Mouse (Mus musculus): Measurements from ENCODE around the gene Frmd6. TPM values are rescaled to one million over a fixed set of nuclear protein-coding genes. Genes with fewer than 3 reads are reported as not detected.

The Frmd6 gene
- polyA plus RNA-seq, 1 experiment from 2014 or later: 27.8 TPM

DNA sequence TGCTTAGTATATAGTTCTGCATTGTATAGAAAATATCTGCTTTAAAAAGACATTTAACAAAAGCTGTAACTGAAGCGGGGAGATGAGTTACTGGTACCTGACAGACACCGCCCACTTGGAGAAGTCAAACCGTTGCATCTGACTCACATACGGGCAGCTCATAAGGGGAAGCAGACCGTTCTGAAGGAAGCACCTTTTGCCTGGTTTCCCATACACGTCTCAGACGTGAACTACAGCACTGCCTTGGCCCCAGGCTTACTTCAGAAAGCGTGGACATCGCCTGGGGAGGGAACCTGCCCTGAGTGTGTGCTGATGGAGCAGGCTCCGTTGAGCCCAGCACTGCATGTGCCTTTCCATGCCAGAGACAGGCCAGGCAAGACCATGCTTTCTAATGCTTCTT is 60.3 kb downstream of the Frmd6 start:
- Histone ChIP-seq H3K4me2 (ENCODE audit: low read depth) (no peak overlapping the region), H3K9ac (ENCODE audit: low read length) (no peak overlapping the region), H3K9me3 (ENCODE audit: control insufficient read depth, low read length) (no peaks in the 10 kb centered on the region), H3K27me3 (ENCODE audit: control insufficient read depth, insufficient read depth, low read length) (no peaks in the 10 kb centered on the region), H3K27ac (ENCODE audit: low read depth, low read length) (no peak overlapping the region), H3K36me3 (ENCODE audit: control insufficient read depth, insufficient read depth, low read length) (0 out of 2 replicates have a peak, but pooled peaks cover 2% of the 10 kb centered on the region), H3K4me3 (ENCODE audit: low read depth, low read length) (no peak overlapping the region), H3K4me1 (ENCODE audit: control insufficient read depth, insufficient read depth, low read length) (no peaks in the 10 kb centered on the region)
- ATAC-seq (ENCODE audit: insufficient read depth, low FRiP score, low TSS enrichment) (no peak), DNase-seq (ENCODE audit: low spot score) (no peak)
- WGBS: 84% methylated on average over 10 of the region's 10 CpGs

DNA sequence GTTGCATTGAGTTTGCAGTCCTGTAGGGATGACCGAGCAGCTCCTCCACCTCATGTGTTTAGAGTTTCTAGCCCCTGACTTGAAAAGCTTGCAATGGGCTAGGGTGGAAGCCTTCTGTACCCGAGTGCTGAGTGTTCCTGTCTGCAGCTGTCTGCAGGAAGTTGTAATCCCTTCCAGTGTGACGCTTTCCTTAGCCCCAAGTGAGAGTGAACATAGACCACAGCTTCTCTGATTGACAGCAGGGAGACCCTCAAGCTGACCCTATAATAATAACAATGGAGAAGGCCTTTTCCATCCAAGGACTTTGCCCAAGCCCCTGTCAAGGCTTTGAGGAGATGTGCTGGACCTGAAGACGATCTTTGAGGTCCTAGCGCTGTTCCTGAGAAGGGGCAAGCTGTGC is 65.1 kb downstream of the Frmd6 start:
- no peaks in the 10 kb centered on the region for H3K4me1 ChIP-seq (ENCODE audit: control insufficient read depth, insufficient read depth, low read length)
- no peak overlapping the region for H3K27ac ChIP-seq (ENCODE audit: low read depth, low read length)
- ATAC-seq (ENCODE audit: insufficient read depth, low FRiP score, low TSS enrichment) (no peak), DNase-seq (ENCODE audit: low spot score) (no peak)
- no peak overlapping the region for H3K4me2 ChIP-seq (ENCODE audit: low read depth)
- no peaks in the 10 kb centered on the region for H3K9me3 ChIP-seq (ENCODE audit: control insufficient read depth, low read length)
- H3K4me3 ChIP-seq (ENCODE audit: low read depth, low read length): no peak overlapping the region
- no peak overlapping the region for H3K9ac ChIP-seq (ENCODE audit: low read length)
- no peaks in the 10 kb centered on the region for H3K27me3 ChIP-seq (ENCODE audit: control insufficient read depth, insufficient read depth, low read length)
- 90% methylated on average over 5 of the region's 5 CpGs for WGBS
- H3K36me3 ChIP-seq (ENCODE audit: control insufficient read depth, insufficient read depth, low read length): peaks cover 11% of the 10 kb centered on the region; the same call in 1 of the 2 replicates

DNA sequence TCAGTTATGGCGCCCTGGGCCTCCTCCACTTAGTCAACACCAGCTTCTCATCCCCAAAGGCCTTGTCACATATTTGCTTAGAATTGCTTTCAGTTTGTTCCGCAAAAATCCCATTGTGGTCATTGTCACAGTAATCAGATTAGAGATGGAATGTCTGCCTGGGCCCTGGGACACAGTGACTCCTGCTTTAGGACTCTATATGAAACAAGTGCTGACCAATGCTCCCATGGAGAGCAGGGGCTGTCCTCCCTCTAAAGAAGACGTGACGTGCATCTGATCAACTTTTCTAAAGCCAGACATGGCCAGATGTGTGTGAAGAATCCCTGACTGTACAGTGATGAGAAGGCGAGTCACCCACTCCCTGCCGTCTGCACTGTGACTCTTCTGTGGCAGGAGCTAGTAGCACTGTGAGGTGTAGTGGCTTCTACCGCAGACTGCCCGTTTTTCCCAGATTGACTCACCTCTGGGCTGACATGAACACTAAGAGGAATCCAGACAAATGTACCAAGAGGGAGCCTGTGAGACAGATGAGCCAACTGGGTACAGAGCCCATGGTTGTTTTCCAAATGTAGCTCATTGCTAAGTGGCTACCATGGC is 65.7 kb downstream of the Frmd6 start:
- Histone ChIP-seq H3K27ac (ENCODE audit: low read depth, low read length) (no peak overlapping the region), H3K36me3 (ENCODE audit: control insufficient read depth, insufficient read depth, low read length) (peaks cover 11% of the 10 kb centered on the region; the same call in 1 of the 2 replicates), H3K27me3 (ENCODE audit: control insufficient read depth, insufficient read depth, low read length) (no peaks in the 10 kb centered on the region)

DNA sequence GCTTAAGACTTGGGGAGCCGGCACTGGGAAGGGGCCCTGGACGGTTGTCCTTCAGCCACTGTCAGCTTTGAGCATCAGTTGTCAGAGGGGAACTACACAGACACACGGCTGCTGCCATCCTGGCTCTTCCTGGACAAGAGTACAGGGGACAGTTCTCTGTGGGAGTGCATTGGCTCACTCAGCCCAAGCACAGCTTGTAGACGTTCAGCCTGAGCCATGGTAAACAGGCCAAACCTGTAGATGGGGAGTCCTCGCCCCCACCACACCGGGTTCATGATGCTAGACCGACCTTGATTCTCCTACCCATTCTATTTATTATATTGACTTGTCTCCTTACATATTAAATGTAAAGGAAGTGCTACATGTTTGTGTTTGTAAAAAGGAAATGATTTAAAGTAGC is 70.0 kb downstream of the Frmd6 start:
- Histone ChIP-seq H3K27me3 (ENCODE audit: control insufficient read depth, insufficient read depth, low read length) (no peaks in the 10 kb centered on the region), H3K4me1 (ENCODE audit: control insufficient read depth, insufficient read depth, low read length) (no peaks in the 10 kb centered on the region), H3K36me3 (ENCODE audit: control insufficient read depth, insufficient read depth, low read length) (peaks cover 9% of the 10 kb centered on the region; the same call in 1 of the 2 replicates), H3K27ac (ENCODE audit: low read depth, low read length) (no peak overlapping the region), H3K4me3 (ENCODE audit: low read depth, low read length) (no peak overlapping the region), H3K9me3 (ENCODE audit: control insufficient read depth, low read length) (no peaks in the 10 kb centered on the region), H3K9ac (ENCODE audit: low read length) (no peak overlapping the region), H3K4me2 (ENCODE audit: low read depth) (no peak overlapping the region)
- WGBS: 90% methylated on average over 7 of the region's 7 CpGs
- no peak for ATAC-seq (ENCODE audit: insufficient read depth, low FRiP score, low TSS enrichment)
- no peak for DNase-seq (ENCODE audit: low spot score)

More for the DNA sequence above, 65.7 kb downstream of the Frmd6 start:
- Histone ChIP-seq H3K4me1 (ENCODE audit: control insufficient read depth, insufficient read depth, low read length) (no peaks in the 10 kb centered on the region), H3K4me2 (ENCODE audit: low read depth) (no peak overlapping the region), H3K9ac (ENCODE audit: low read length) (no peak overlapping the region), H3K4me3 (ENCODE audit: low read depth, low read length) (no peak overlapping the region), H3K9me3 (ENCODE audit: control insufficient read depth, low read length) (no peaks in the 10 kb centered on the region)
- DNase-seq (ENCODE audit: low spot score) (no peak), ATAC-seq (ENCODE audit: insufficient read depth, low FRiP score, low TSS enrichment) (no peak)
- WGBS: 92% methylated on average over 8 of the region's 8 CpGs

DNA sequence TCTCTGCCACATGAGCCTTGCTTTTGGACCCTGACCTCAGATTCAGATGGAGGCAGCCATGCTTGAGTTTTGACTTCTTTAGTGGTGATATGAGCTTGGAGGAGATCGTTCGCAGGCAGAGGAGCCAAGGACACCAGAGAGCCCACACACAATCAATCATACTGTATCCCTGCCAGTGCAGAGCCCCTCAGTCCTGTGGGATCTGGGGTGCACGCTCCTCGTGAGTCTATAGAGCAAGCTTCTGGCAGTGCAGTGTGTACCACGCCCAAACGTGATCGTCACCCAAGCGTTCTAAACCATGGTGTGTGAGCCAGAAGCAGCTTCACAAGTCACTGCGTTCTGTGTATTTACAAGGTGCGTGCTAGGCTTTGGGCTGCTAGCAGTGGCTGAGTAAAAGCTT is 70.8 kb downstream of the Frmd6 start:
- DNase-seq (ENCODE audit: low spot score) (no peak), ATAC-seq (ENCODE audit: insufficient read depth, low FRiP score, low TSS enrichment) (no peak)
- 89% methylated on average over 10 of the region's 10 CpGs for WGBS
- H3K27ac ChIP-seq (ENCODE audit: low read depth, low read length): no peak overlapping the region
- H3K4me3 ChIP-seq (ENCODE audit: low read depth, low read length): no peak overlapping the region
- H3K36me3 ChIP-seq (ENCODE audit: control insufficient read depth, insufficient read depth, low read length): peaks cover 9% of the 10 kb centered on the region; the same call in 1 of the 2 replicates
- H3K4me1 ChIP-seq (ENCODE audit: control insufficient read depth, insufficient read depth, low read length): no peaks in the 10 kb centered on the region
- no peak overlapping the region for H3K9ac ChIP-seq (ENCODE audit: low read length)
- H3K27me3 ChIP-seq (ENCODE audit: control insufficient read depth, insufficient read depth, low read length): no peaks in the 10 kb centered on the region
- no peak overlapping the region for H3K4me2 ChIP-seq (ENCODE audit: low read depth)
- no peaks in the 10 kb centered on the region for H3K9me3 ChIP-seq (ENCODE audit: control insufficient read depth, low read length)

DNA sequence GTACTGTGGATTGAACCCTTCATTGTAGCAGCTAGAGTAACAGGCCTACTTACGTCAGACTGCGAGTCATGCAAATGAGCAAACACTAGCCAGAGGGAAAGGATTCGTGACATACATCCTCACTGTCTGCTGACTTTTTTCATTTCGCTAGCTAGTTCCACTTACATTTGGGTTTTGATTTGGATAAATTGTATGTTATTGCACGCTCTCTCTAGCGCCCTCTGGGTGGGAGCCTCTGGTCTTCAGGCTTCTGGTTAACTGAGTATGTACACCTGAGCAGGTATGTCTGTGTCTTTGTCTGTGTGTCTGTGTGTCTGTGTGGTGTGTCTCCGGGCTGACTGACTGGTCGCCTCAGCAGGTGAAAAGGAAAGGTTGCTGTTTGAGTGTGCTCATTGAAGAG is 72.1 kb downstream of the Frmd6 start:
- no peak for ATAC-seq (ENCODE audit: insufficient read depth, low FRiP score, low TSS enrichment)
- Histone ChIP-seq H3K4me1 (ENCODE audit: control insufficient read depth, insufficient read depth, low read length) (no peaks in the 10 kb centered on the region), H3K9ac (ENCODE audit: low read length) (no peak overlapping the region), H3K9me3 (ENCODE audit: control insufficient read depth, low read length) (no peaks in the 10 kb centered on the region), H3K27ac (ENCODE audit: low read depth, low read length) (no peak overlapping the region), H3K36me3 (ENCODE audit: control insufficient read depth, insufficient read depth, low read length) (peaks cover 5% of the 10 kb centered on the region; the same call in 1 of the 2 replicates), H3K27me3 (ENCODE audit: control insufficient read depth, insufficient read depth, low read length) (no peaks in the 10 kb centered on the region), H3K4me3 (ENCODE audit: low read depth, low read length) (no peak overlapping the region), H3K4me2 (ENCODE audit: low read depth) (no peak overlapping the region)
- WGBS: 81% methylated on average over 8 of the region's 8 CpGs
- DNase-seq (ENCODE audit: low spot score): no peak

DNA sequence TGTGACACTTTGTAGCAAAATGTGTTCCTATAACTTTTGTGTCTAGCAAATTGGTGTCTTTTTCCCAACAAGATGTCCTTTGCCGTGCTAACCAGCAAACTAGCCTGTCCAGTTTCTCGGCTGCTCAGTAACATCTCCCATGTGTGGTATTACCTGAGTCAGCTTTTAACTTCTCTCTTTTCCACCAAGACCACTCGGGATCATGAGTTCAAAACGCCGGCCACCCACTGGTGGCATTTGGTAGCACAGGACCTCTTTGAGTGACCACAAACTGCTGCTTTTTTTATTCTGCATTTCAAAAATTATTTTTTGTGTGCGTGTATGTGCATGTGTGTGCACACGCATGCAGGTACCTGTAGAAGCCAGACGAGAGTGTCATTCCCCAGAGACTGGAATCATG is 73.1 kb downstream of the Frmd6 start:
- WGBS: 87% methylated on average over 8 of the region's 8 CpGs
- H3K9me3 ChIP-seq (ENCODE audit: control insufficient read depth, low read length): no peaks in the 10 kb centered on the region
- peaks cover 3% of the 10 kb centered on the region; the same call in 1 of the 2 replicates for H3K36me3 ChIP-seq (ENCODE audit: control insufficient read depth, insufficient read depth, low read length)
- no peaks in the 10 kb centered on the region for H3K27me3 ChIP-seq (ENCODE audit: control insufficient read depth, insufficient read depth, low read length)
- H3K27ac ChIP-seq (ENCODE audit: low read depth, low read length): no peak overlapping the region
- ATAC-seq (ENCODE audit: insufficient read depth, low FRiP score, low TSS enrichment) (no peak), DNase-seq (ENCODE audit: low spot score) (no peak)
- no peak overlapping the region for H3K9ac ChIP-seq (ENCODE audit: low read length)
- H3K4me3 ChIP-seq (ENCODE audit: low read depth, low read length): no peak overlapping the region
- no peaks in the 10 kb centered on the region for H3K4me1 ChIP-seq (ENCODE audit: control insufficient read depth, insufficient read depth, low read length)
- H3K4me2 ChIP-seq (ENCODE audit: low read depth): no peak overlapping the region

- Histone ChIP-seq H3K4me3 (ENCODE audit: low read depth, low read length) (no peak overlapping the region), H3K9ac (ENCODE audit: low read length) (no peak overlapping the region), H3K9me3 (ENCODE audit: control insufficient read depth, low read length) (no peaks in the 10 kb centered on the region; the same call in 1 of the 2 replicates), H3K4me1 (ENCODE audit: control insufficient read depth, insufficient read depth, low read length) (no peaks in the 10 kb centered on the region), H3K27me3 (ENCODE audit: control insufficient read depth, insufficient read depth, low read length) (no peaks in the 10 kb centered on the region), H3K36me3 (ENCODE audit: control insufficient read depth, insufficient read depth, low read length) (no peaks in the 10 kb centered on the region), H3K27ac (ENCODE audit: low read depth, low read length) (no peak overlapping the region), H3K4me2 (ENCODE audit: low read depth) (no peak overlapping the region)
- ATAC-seq (ENCODE audit: insufficient read depth, low FRiP score, low TSS enrichment): no peak
- WGBS: 88% methylated on average over 10 of the region's 10 CpGs
- DNase-seq (ENCODE audit: low spot score): no peak
Observed at GRCm38 (mm10) chr12:70904471-70904870, 79.2 kb downstream of the Frmd6 start.

- Histone ChIP-seq H3K9ac (ENCODE audit: low read length) (no peak overlapping the region), H3K36me3 (ENCODE audit: control insufficient read depth, insufficient read depth, low read length) (no peaks in the 10 kb centered on the region), H3K4me2 (ENCODE audit: low read depth) (no peak overlapping the region), H3K4me1 (ENCODE audit: control insufficient read depth, insufficient read depth, low read length) (0 out of 2 replicates have a peak, but pooled peaks cover under 1% of the 10 kb centered on the region), H3K4me3 (ENCODE audit: low read depth, low read length) (no peak overlapping the region), H3K27ac (ENCODE audit: low read depth, low read length) (no peak overlapping the region), H3K27me3 (ENCODE audit: control insufficient read depth, insufficient read depth, low read length) (no peaks in the 10 kb centered on the region), H3K9me3 (ENCODE audit: control insufficient read depth, low read length) (no peaks in the 10 kb centered on the region; the same call in 1 of the 2 replicates)
- DNase-seq (ENCODE audit: low spot score) (no peak), ATAC-seq (ENCODE audit: insufficient read depth, low FRiP score, low TSS enrichment) (no peak)
- 83% methylated on average over 9 of the region's 9 CpGs for WGBS
Observed at GRCm38 (mm10) chr12:70906867-70907266, 81.6 kb downstream of the Frmd6 start.

Measured in neural tube, embryonic 11.5 days (tissue).